Mouse (Mus musculus): ENCODE measurements around the gene Spz1. TPM values are rescaled to one million over a fixed set of nuclear protein-coding genes. Genes with fewer than 3 reads are reported as not detected.

Gene Spz1
- polyA plus RNA-seq, 1 experiment from 2014 or later = not detected

- 37% methylated on average over 2 of the region's 2 CpGs for WGBS
- no peak overlapping the region for H3K9ac ChIP-seq
- H3K4me3 ChIP-seq (replicated peaks) = no peak overlapping the region
- H3K4me1 ChIP-seq = peaks cover 3% of the 10 kb centered on the region; the same call in 1 of the 2 replicates
- no peak overlapping the region for H3K27ac ChIP-seq
- ATAC-seq (replicated peaks; ENCODE audit: low FRiP score) = no peak
- H3K9me3 ChIP-seq (replicated peaks) = no peaks in the 10 kb centered on the region; the same call in 1 of the 2 replicates
- H3K36me3 ChIP-seq = no peaks in the 10 kb centered on the region
- H3K4me2 ChIP-seq = no peak overlapping the region
- H3K27me3 ChIP-seq = no peaks in the 10 kb centered on the region
Observed at GRCm38 (mm10) chr13:92557229-92557628, 18.7 kb downstream of the Spz1 start.

GRCm38 (mm10) chr13:92556458-92557126 is 19.4 kb downstream of the Spz1 start:
- Histone ChIP-seq H3K27me3 (no peaks in the 10 kb centered on the region), H3K4me1 (peaks cover 3% of the 10 kb centered on the region; the same call in 1 of the 2 replicates), H3K4me3 (replicated peaks) (no peak overlapping the region), H3K9ac (no peak overlapping the region), H3K9me3 (replicated peaks) (no peaks in the 10 kb centered on the region; the same call in 1 of the 2 replicates), H3K36me3 (no peaks in the 10 kb centered on the region), H3K27ac (no peak overlapping the region; the same call in 1 of the 2 replicates), H3K4me2 (no peak overlapping the region)
- 22% methylated on average over 8 of the region's 8 CpGs for WGBS
- ATAC-seq (replicated peaks; ENCODE audit: low FRiP score) = no peak

- H3K4me2 ChIP-seq = no peak overlapping the region
- H3K36me3 ChIP-seq = no peaks in the 10 kb centered on the region
- H3K9me3 ChIP-seq (replicated peaks) = peaks cover 18% of the 10 kb centered on the region
- H3K27ac ChIP-seq = no peak overlapping the region
- H3K4me3 ChIP-seq (replicated peaks) = no peak overlapping the region
- WGBS = 78% methylated on average over 4 of the region's 4 CpGs
- no peaks in the 10 kb centered on the region for H3K27me3 ChIP-seq
- no peaks in the 10 kb centered on the region for H3K4me1 ChIP-seq
- no peak for ATAC-seq (replicated peaks; ENCODE audit: low FRiP score)
- H3K9ac ChIP-seq = no peak overlapping the region
Observed at GRCm38 (mm10) chr13:92547093-92547492, 28.9 kb downstream of the Spz1 start.

- ATAC-seq (replicated peaks; ENCODE audit: low FRiP score) = 0 out of 2 replicates have a peak, but pooled peaks have one; percentile 40
- H3K4me3 ChIP-seq (replicated peaks) = no peak overlapping the region
- H3K36me3 ChIP-seq = no peaks in the 10 kb centered on the region
- H3K4me1 ChIP-seq = no peaks in the 10 kb centered on the region
- H3K4me2 ChIP-seq = no peak overlapping the region
- no peak overlapping the region for H3K9ac ChIP-seq
- 84% methylated on average over 6 of the region's 6 CpGs for WGBS
- H3K27me3 ChIP-seq = no peaks in the 10 kb centered on the region
- H3K9me3 ChIP-seq (replicated peaks) = no peaks in the 10 kb centered on the region
- H3K27ac ChIP-seq = no peak overlapping the region
Observed at GRCm38 (mm10) chr13:92540997-92541396, 35.0 kb downstream of the Spz1 start.

- Histone ChIP-seq H3K36me3 (no peaks in the 10 kb centered on the region), H3K4me3 (replicated peaks) (no peak overlapping the region), H3K4me2 (no peak overlapping the region), H3K4me1 (no peaks in the 10 kb centered on the region), H3K9ac (no peak overlapping the region), H3K9me3 (replicated peaks) (no peaks in the 10 kb centered on the region), H3K27ac (no peak overlapping the region), H3K27me3 (no peaks in the 10 kb centered on the region)
- 72% methylated on average over 4 of the region's 4 CpGs for WGBS
- ATAC-seq (replicated peaks; ENCODE audit: low FRiP score) = no peak
Observed at GRCm38 (mm10) chr13:92539126-92539525, 36.8 kb downstream of the Spz1 start.

- Histone ChIP-seq H3K4me1 (peaks cover 7% of the 10 kb centered on the region), H3K27ac (no peak overlapping the region), H3K27me3 (no peaks in the 10 kb centered on the region), H3K9me3 (replicated peaks) (no peaks in the 10 kb centered on the region), H3K4me3 (replicated peaks) (no peak overlapping the region), H3K4me2 (no peak overlapping the region), H3K9ac (no peak overlapping the region), H3K36me3 (no peaks in the 10 kb centered on the region)
- ATAC-seq (replicated peaks; ENCODE audit: low FRiP score) = no peak
- 63% methylated on average over 2 of the region's 2 CpGs for WGBS
Observed at GRCm38 (mm10) chr13:92533801-92534200, 42.2 kb downstream of the Spz1 start.

- Histone ChIP-seq H3K4me3 (replicated peaks) (no peak overlapping the region), H3K4me1 (peaks cover 7% of the 10 kb centered on the region)
- no peak for ATAC-seq (replicated peaks; ENCODE audit: low FRiP score)
Observed at GRCm38 (mm10) chr13:92532216-92532615, 43.8 kb downstream of the Spz1 start.

GRCm38 (mm10) chr13:92531237-92531636 is 44.7 kb downstream of the Spz1 start:
- Histone ChIP-seq H3K36me3 (no peaks in the 10 kb centered on the region), H3K4me3 (replicated peaks) (peak overlapping the region; percentile 81), H3K9ac (peak overlapping the region; percentile 85), H3K9me3 (replicated peaks) (no peaks in the 10 kb centered on the region), H3K4me1 (peaks cover 7% of the 10 kb centered on the region), H3K27ac (peak overlapping the region; percentile 99), H3K4me2 (peak overlapping the region; percentile 71), H3K27me3 (no peaks in the 10 kb centered on the region)
- 6% methylated on average over 15 of the region's 15 CpGs for WGBS
- ATAC-seq (replicated peaks; ENCODE audit: low FRiP score) = no peak

More at GRCm38 (mm10) chr13:92532216-92532615, 43.8 kb downstream of the Spz1 start:
- no peaks in the 10 kb centered on the region for H3K36me3 ChIP-seq
- H3K27ac ChIP-seq = no peak overlapping the region
- 75% methylated on average over 2 of the region's 2 CpGs for WGBS
- no peak overlapping the region for H3K4me2 ChIP-seq
- H3K9ac ChIP-seq = no peak overlapping the region
- H3K9me3 ChIP-seq (replicated peaks) = no peaks in the 10 kb centered on the region
- H3K27me3 ChIP-seq = no peaks in the 10 kb centered on the region

GRCm38 (mm10) chr13:92530721-92531211 is 45.2 kb downstream of the Spz1 start, which contains the start of gene Zfyve16:
TSS of gene Zfyve16 (minus strand) at chr13:92530868.
- peak within 1 kb of the TSS; percentile 81 for H3K4me3 ChIP-seq (replicated peaks)
- ATAC-seq (replicated peaks; ENCODE audit: low FRiP score) = peak; percentile 99
- H3K9ac ChIP-seq = peak within 1 kb of the TSS; percentile 85
- under 1% methylated on average over 46 of the region's 46 CpGs for WGBS
- no peaks in the 10 kb centered on the region for H3K27me3 ChIP-seq
- peak within 1 kb of the TSS; percentile 99 for H3K27ac ChIP-seq
- H3K9me3 ChIP-seq (replicated peaks) = no peaks in the 10 kb centered on the region
- peak within 1 kb of the TSS; percentile 71 for H3K4me2 ChIP-seq
- H3K36me3 ChIP-seq = no peaks in the 10 kb centered on the region
- peaks cover 7% of the 10 kb centered on the region for H3K4me1 ChIP-seq

- H3K9me3 ChIP-seq (replicated peaks) = no peaks in the 10 kb centered on the region
- peak overlapping the region; percentile 85 for H3K9ac ChIP-seq
- peaks cover 7% of the 10 kb centered on the region for H3K4me1 ChIP-seq
- peak; percentile 96 for ATAC-seq (replicated peaks; ENCODE audit: low FRiP score)
- H3K27ac ChIP-seq = peak overlapping the region; percentile 99
- H3K36me3 ChIP-seq = no peaks in the 10 kb centered on the region
- peak overlapping the region; percentile 81 for H3K4me3 ChIP-seq (replicated peaks)
- peak overlapping the region; percentile 71 for H3K4me2 ChIP-seq
- WGBS = 2% methylated on average over 37 of the region's 47 CpGs
- no peaks in the 10 kb centered on the region for H3K27me3 ChIP-seq
Observed at GRCm38 (mm10) chr13:92529828-92530720, 45.9 kb downstream of the Spz1 start.

Data from kidney, embryonic 15.5 days (tissue).